Mouse (Mus musculus) spleen, adult 2 months (tissue): ENCODE results near the gene Cd7.

Source experiments
- CTCF ChIP-seq: fragments of 200-500 bp; IDR thresholded peaks from 2 replicates; pipeline ENCODE4 v1.5.1; 2011; ENCODE audit warnings: mild to moderate bottlenecking, inconsistent platforms; ENCODE audit not compliant: insufficient read depth, insufficient read length, insufficient replicate concordance; ENCODE audit errors: extremely low read depth
- POLR2A ChIP-seq: fragments of 200-500 bp; IDR thresholded peaks from 2 replicates; pipeline ENCODE4 v1.6.1; 2011; ENCODE audit warnings: low read depth, low read length, inconsistent platforms

DNA sequence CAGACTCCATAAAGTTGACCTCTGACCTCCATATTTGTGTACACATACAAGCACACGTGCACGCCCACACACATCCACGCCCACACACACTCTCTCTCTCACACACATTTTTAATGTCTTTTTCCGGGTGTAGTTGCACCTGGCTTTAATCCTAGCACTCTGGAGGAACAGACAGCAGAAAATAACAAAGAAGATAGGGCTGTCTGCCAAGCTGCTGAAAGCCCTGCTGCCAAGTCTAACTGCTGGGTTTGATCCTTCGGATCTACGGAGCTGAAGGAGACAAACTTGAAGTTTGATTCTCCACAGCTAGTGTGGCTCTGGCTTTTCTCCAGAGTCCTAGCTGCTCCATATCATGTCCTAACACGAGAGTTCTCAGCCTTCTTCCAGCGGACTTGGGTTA is 22.4 kb upstream of the Cd7 start:
- TF ChIP-seq POLR2A (no peak), CTCF (no peak)
